Mouse (Mus musculus): ENCODE results near the gene Rpl3. TPM values are rescaled to one million over a fixed set of nuclear protein-coding genes. Genes with fewer than 3 reads are reported as not detected.

Rpl3 gene
- total RNA-seq, 2 experiments from 2014 or later, result 154 to 183 TPM

- intact Hi-C loops (cut with DNase I), result no loop called here
- no peak for DNase-seq (ENCODE audit: low spot score)
Measured at GRCm38 (mm10) chr15:80115866-80116794, 24.5 kb upstream of the Rpl3 start.

GRCm38 (mm10) chr15:80115256-80115655 lies 23.6 kb upstream of the Rpl3 start:
- intact Hi-C loops (cut with DNase I), result no loop called here
- DNase-seq (ENCODE audit: low spot score), result no peak

- no peak for DNase-seq (ENCODE audit: low spot score)
- intact Hi-C loops (cut with DNase I), result no loop called here
Measured at GRCm38 (mm10) chr15:80114414-80114813, 22.7 kb upstream of the Rpl3 start.

GRCm38 (mm10) chr15:80112499-80112898 lies 20.8 kb upstream of the Rpl3 start:
- DNase-seq (ENCODE audit: low spot score), result no peak
- intact Hi-C loops (cut with DNase I), result no loop called here

GRCm38 (mm10) chr15:80111436-80111835 lies 19.8 kb upstream of the Rpl3 start:
- intact Hi-C loops (cut with DNase I), result no loop called here
- no peak for DNase-seq (ENCODE audit: low spot score)

- intact Hi-C loops (cut with DNase I), result no loop called here
- DNase-seq (ENCODE audit: low spot score), result no peak
Measured at GRCm38 (mm10) chr15:80107575-80107974, 15.9 kb upstream of the Rpl3 start.

- no peak for DNase-seq (ENCODE audit: low spot score)
- intact Hi-C loops (cut with DNase I), result no loop called here
Measured at GRCm38 (mm10) chr15:80107143-80107542, 15.5 kb upstream of the Rpl3 start.

GRCm38 (mm10) chr15:80105490-80106410 lies 14.1 kb upstream of the Rpl3 start:
- intact Hi-C loops (cut with DNase I), result no loop called here

GRCm38 (mm10) chr15:80102495-80102894 lies 10.8 kb upstream of the Rpl3 start:
- DNase-seq (ENCODE audit: low spot score), result no peak
- intact Hi-C loops (cut with DNase I), result no loop called here

More at GRCm38 (mm10) chr15:80105490-80106410, 14.1 kb upstream of the Rpl3 start:
- DNase-seq (ENCODE audit: low spot score), result no peak

GRCm38 (mm10) chr15:80101503-80101902 lies 9.8 kb upstream of the Rpl3 start:
- intact Hi-C loops (cut with DNase I), result no loop called here

GRCm38 (mm10) chr15:80100871-80101270 lies 9.2 kb upstream of the Rpl3 start:
- intact Hi-C loops (cut with DNase I), result no loop called here
- no peak for DNase-seq (ENCODE audit: low spot score)

More at GRCm38 (mm10) chr15:80101503-80101902, 9.8 kb upstream of the Rpl3 start:
- DNase-seq (ENCODE audit: low spot score), result no peak

- DNase-seq (ENCODE audit: low spot score), result no peak
- intact Hi-C loops (cut with DNase I), result no loop called here
Measured at GRCm38 (mm10) chr15:80100196-80100595, 8.5 kb upstream of the Rpl3 start.

- intact Hi-C loops (cut with DNase I), result no loop called here
- no peak for DNase-seq (ENCODE audit: low spot score)
Measured at GRCm38 (mm10) chr15:80099477-80099876, 7.8 kb upstream of the Rpl3 start.

GRCm38 (mm10) chr15:80098809-80099208 lies 7.1 kb upstream of the Rpl3 start:
- no peak for DNase-seq (ENCODE audit: low spot score)

GRCm38 (mm10) chr15:80097999-80098461 lies 6.4 kb upstream of the Rpl3 start:
- DNase-seq (ENCODE audit: low spot score), result no peak
- intact Hi-C loops (cut with DNase I), result no loop called here

More at GRCm38 (mm10) chr15:80098809-80099208, 7.1 kb upstream of the Rpl3 start:
- intact Hi-C loops (cut with DNase I), result no loop called here

- DNase-seq (ENCODE audit: low spot score), result no peak
- intact Hi-C loops (cut with DNase I), result no loop called here
Measured at GRCm38 (mm10) chr15:80096946-80097881, 5.5 kb upstream of the Rpl3 start.

- intact Hi-C loops (cut with DNase I), result no loop called here
- DNase-seq (ENCODE audit: low spot score), result no peak
Measured at GRCm38 (mm10) chr15:80096406-80096805, 4.7 kb upstream of the Rpl3 start.

GRCm38 (mm10) chr15:80095596-80095995 lies 3.9 kb upstream of the Rpl3 start:
- DNase-seq (ENCODE audit: low spot score), result no peak
- intact Hi-C loops (cut with DNase I), result no loop called here

- intact Hi-C loops (cut with DNase I), result loop anchor here (5.0 kb wide), 1 partner anchor 128 kb away; no protein-coding TSS in a partner anchor
- DNase-seq (ENCODE audit: low spot score), result no peak
Measured at GRCm38 (mm10) chr15:80094201-80094600, 2.5 kb upstream of the Rpl3 start.
